Mouse (Mus musculus) intestine, embryonic 14.5 days (tissue): ENCODE measurements around the gene Zfp691. TPM values are rescaled to one million over a fixed set of nuclear protein-coding genes. Genes with fewer than 3 reads are reported as not detected.

ENCODE experiments used
- ATAC-seq: fragments of 200-750 bp; cut with Nextera tagmentation; replicated peaks from 2 replicates; pipeline ENCODE4 v1.8.0; 2017; ENCODE audit warnings: low read depth, moderate number of reproducible peaks, moderate TSS enrichment, moderate library complexity; ENCODE audit not compliant: low FRiP score, low TSS enrichment
- DNase-seq: peaks from one replicate; pipeline ENCODE4 v3.0.0-alpha.2; 2018; ENCODE audit warnings: low spot score
- H3K27ac ChIP-seq: fragments of 300-500 bp; sonication (generic); 2 replicates; pipeline ENCODE4 v1.5.1; 2014; ENCODE audit warnings: low read depth, mild to moderate bottlenecking, control low read depth
- H3K27me3 ChIP-seq: fragments of 300-500 bp; sonication (generic); replicated peaks from 2 replicates; pipeline ENCODE4 v1.6.1; 2014; ENCODE audit warnings: low read length, control low read depth; ENCODE audit not compliant: control insufficient read depth, insufficient read depth
- H3K36me3 ChIP-seq: fragments of 300-500 bp; sonication (generic); 2 replicates; pipeline ENCODE4 v1.6.1; 2014; ENCODE audit warnings: low read length, control low read depth; ENCODE audit not compliant: control insufficient read depth, insufficient read depth
- H3K4me1 ChIP-seq: fragments of 300-500 bp; sonication (generic); replicated peaks from 2 replicates; pipeline ENCODE4 v1.6.1; 2014; ENCODE audit warnings: low read length, control low read depth, mixed read lengths; ENCODE audit not compliant: control insufficient read depth, insufficient read depth
- H3K4me2 ChIP-seq: fragments of 300-500 bp; sonication (generic); 2 replicates; pipeline ENCODE4 v1.6.1; 2014; ENCODE audit warnings: low read length
- H3K4me3 ChIP-seq: fragments of 300-500 bp; sonication (generic); 2 replicates; pipeline ENCODE4 v1.5.1; 2014; ENCODE audit warnings: low read depth, low read length, control low read depth, mixed read lengths
- H3K9ac ChIP-seq: fragments of 300-500 bp; sonication (generic); 2 replicates; pipeline ENCODE4 v1.6.1; 2014; ENCODE audit warnings: mild to moderate bottlenecking, low read length
- H3K9me3 ChIP-seq: fragments of 300-500 bp; sonication (generic); 2 replicates; pipeline ENCODE4 v1.6.1; 2016; ENCODE audit warnings: low read length, control low read depth; ENCODE audit not compliant: control insufficient read depth
- WGBS: fragments of 180-500 bp; shearing (Covaris S2); extraction: QIAGEN DNeasy Blood & Tissue Kit; methylation state at CpG from one replicate; pipeline ENCODE4 v1.1.7; 2014; 5-methylcytosine and 5-hydroxymethylcytosine counted together
- polyA plus RNA-seq: library from polyadenylated mRNA; unstranded; fragments of >200 nt; fragmentation: Nextera tagmentation; extraction: Ambion mirVana; gene quantifications from 2 replicates; pipeline ENCODE4 v1.2.1, GENCODE M21; 2014

The Zfp691 gene
- polyA plus RNA-seq, 1 experiment from 2014 or later, result 6.7 TPM

- Histone ChIP-seq H3K27me3 (no peaks in the 10 kb centered on the region), H3K4me1 (no peaks in the 10 kb centered on the region), H3K36me3 (no peaks in the 10 kb centered on the region), H3K4me3 (no peak overlapping the region), H3K9ac (no peak overlapping the region), H3K27ac (no peak overlapping the region), H3K9me3 (no peaks in the 10 kb centered on the region), H3K4me2 (no peak overlapping the region)
- DNase-seq, result no peak
- WGBS, result 74% methylated on average over 3 of the region's 3 CpGs
- no peak for ATAC-seq
These were observed 12.6 kb downstream of the Zfp691 start for GRCm38 (mm10) chr4:119161358-119161757.

- ATAC-seq (peak; percentile 81), DNase-seq (no peak)
- no peaks in the 10 kb centered on the region for H3K36me3 ChIP-seq
- H3K4me3 ChIP-seq, result no peak overlapping the region
- H3K4me2 ChIP-seq, result no peak overlapping the region
- H3K9me3 ChIP-seq, result no peaks in the 10 kb centered on the region
- H3K9ac ChIP-seq, result no peak overlapping the region
- H3K4me1 ChIP-seq, result no peaks in the 10 kb centered on the region
- peak overlapping the region; percentile 29; the same call in 1 of the 2 replicates for H3K27ac ChIP-seq
- 56% methylated on average over 5 of the region's 5 CpGs for WGBS
- H3K27me3 ChIP-seq, result no peaks in the 10 kb centered on the region
These were observed 16.1 kb downstream of the Zfp691 start for GRCm38 (mm10) chr4:119157891-119158290.

- no peak overlapping the region for H3K4me3 ChIP-seq
- WGBS, result 39% methylated on average over 2 of the region's 2 CpGs
- H3K9ac ChIP-seq, result no peak overlapping the region
- DNase-seq (peak; percentile 79), ATAC-seq (no peak)
- no peaks in the 10 kb centered on the region for H3K36me3 ChIP-seq
- no peak overlapping the region for H3K27ac ChIP-seq
- H3K9me3 ChIP-seq, result no peaks in the 10 kb centered on the region
- no peaks in the 10 kb centered on the region for H3K4me1 ChIP-seq
- no peak overlapping the region for H3K4me2 ChIP-seq
- H3K27me3 ChIP-seq, result no peaks in the 10 kb centered on the region
These were observed 16.8 kb downstream of the Zfp691 start for GRCm38 (mm10) chr4:119157186-119157585.

- no peaks in the 10 kb centered on the region for H3K9me3 ChIP-seq
- ATAC-seq (no peak), DNase-seq (no peak)
- no peak overlapping the region for H3K4me3 ChIP-seq
- no peak overlapping the region for H3K9ac ChIP-seq
- WGBS, result 80% methylated on average over 11 of the region's 11 CpGs
- no peaks in the 10 kb centered on the region for H3K4me1 ChIP-seq
- H3K27ac ChIP-seq, result no peak overlapping the region
- H3K4me2 ChIP-seq, result no peak overlapping the region
- H3K36me3 ChIP-seq, result no peaks in the 10 kb centered on the region
- no peaks in the 10 kb centered on the region for H3K27me3 ChIP-seq
These were observed 25.3 kb downstream of the Zfp691 start for GRCm38 (mm10) chr4:119148741-119149140.

GRCm38 (mm10) chr4:119147347-119147746, 26.6 kb downstream of the Zfp691 start:
- ATAC-seq, result no peak
- no peaks in the 10 kb centered on the region for H3K36me3 ChIP-seq
- WGBS, result 79% methylated on average over 5 of the region's 5 CpGs
- no peak overlapping the region for H3K4me3 ChIP-seq
- H3K27me3 ChIP-seq, result no peaks in the 10 kb centered on the region
- H3K9me3 ChIP-seq, result no peaks in the 10 kb centered on the region
- no peak overlapping the region for H3K27ac ChIP-seq
- no peaks in the 10 kb centered on the region for H3K4me1 ChIP-seq
- H3K4me2 ChIP-seq, result no peak overlapping the region
- DNase-seq, result no peak
- no peak overlapping the region for H3K9ac ChIP-seq

- Histone ChIP-seq H3K4me1 (no peaks in the 10 kb centered on the region), H3K27me3 (no peaks in the 10 kb centered on the region)
- 84% methylated on average over 7 of the region's 7 CpGs for WGBS
These were observed 27.2 kb downstream of the Zfp691 start for GRCm38 (mm10) chr4:119146816-119147215.

GRCm38 (mm10) chr4:119142230-119142871, 31.6 kb downstream of the Zfp691 start:
- Histone ChIP-seq H3K9ac (no peak overlapping the region), H3K4me1 (no peaks in the 10 kb centered on the region), H3K9me3 (no peaks in the 10 kb centered on the region), H3K36me3 (peaks cover 3% of the 10 kb centered on the region; the same call in 1 of the 2 replicates), H3K27ac (no peak overlapping the region), H3K27me3 (no peaks in the 10 kb centered on the region), H3K4me3 (peak overlapping the region; percentile 11; the same call in 1 of the 2 replicates), H3K4me2 (peak overlapping the region; percentile 45)
- 26% methylated on average over 24 of the region's 24 CpGs for WGBS
- DNase-seq (peak; percentile 81), ATAC-seq (0 out of 2 replicates have a peak, but pooled peaks have one; percentile 30)

More at GRCm38 (mm10) chr4:119146816-119147215, 27.2 kb downstream of the Zfp691 start:
- H3K27ac ChIP-seq, result no peak overlapping the region
- H3K36me3 ChIP-seq, result no peaks in the 10 kb centered on the region
- no peak for ATAC-seq
- no peak overlapping the region for H3K4me3 ChIP-seq
- no peak for DNase-seq
- H3K4me2 ChIP-seq, result no peak overlapping the region
- no peak overlapping the region for H3K9ac ChIP-seq
- no peaks in the 10 kb centered on the region for H3K9me3 ChIP-seq

- DNase-seq (no peak), ATAC-seq (no peak)
- no peaks in the 10 kb centered on the region for H3K4me1 ChIP-seq
- H3K36me3 ChIP-seq, result peaks cover 15% of the 10 kb centered on the region
- H3K4me3 ChIP-seq, result no peak overlapping the region
- H3K4me2 ChIP-seq, result no peak overlapping the region
- no peaks in the 10 kb centered on the region for H3K27me3 ChIP-seq
- H3K9me3 ChIP-seq, result no peaks in the 10 kb centered on the region
- 67% methylated on average over 10 of the region's 10 CpGs for WGBS
- no peak overlapping the region for H3K9ac ChIP-seq
- no peak overlapping the region for H3K27ac ChIP-seq
These were observed 32.8 kb downstream of the Zfp691 start for GRCm38 (mm10) chr4:119141191-119141590.

- Histone ChIP-seq H3K9ac (no peak overlapping the region), H3K4me3 (no peak overlapping the region), H3K27ac (no peak overlapping the region), H3K4me2 (no peak overlapping the region), H3K9me3 (no peaks in the 10 kb centered on the region), H3K27me3 (no peaks in the 10 kb centered on the region), H3K36me3 (peaks cover 25% of the 10 kb centered on the region), H3K4me1 (no peaks in the 10 kb centered on the region)
- DNase-seq (no peak), ATAC-seq (no peak)
- 54% methylated on average over 3 of the region's 3 CpGs for WGBS
These were observed 33.9 kb downstream of the Zfp691 start for GRCm38 (mm10) chr4:119140126-119140525.
